Mouse (Mus musculus): ENCODE data around the gene Irf7. TPM values are rescaled to one million over a fixed set of nuclear protein-coding genes. Genes with fewer than 3 reads are reported as not detected.

Irf7 gene
- polyA plus RNA-seq (2012; rRNA removed): 4.7 and 5.6 TPM in 2 replicates

- DNase-seq: peak in 1 of 2 experiments; percentile 47
- no peak for TF ChIP-seq CTCF (IDR thresholded peaks at IDR 0.05; ENCODE audit: borderline replicate concordance, insufficient read depth, low read depth, low read length)
- no peak for TF ChIP-seq POLR2A (IDR thresholded peaks at IDR 0.05; ENCODE audit: borderline replicate concordance, insufficient read depth, low read length)
- peak within 1 kb of the TSS; percentile 72 for H3K4me3 ChIP-seq (replicated peaks; ENCODE audit: insufficient read depth, low read depth, low read length)
- no peak within 1 kb of the TSS for H3K27ac ChIP-seq (ENCODE audit: insufficient read depth, low read length)
- no peaks in the 10 kb centered on the region for H3K27me3 ChIP-seq (ENCODE audit: control insufficient read depth, insufficient read depth, low read length)
- 10% methylated on average over 25 of the region's 25 CpGs for WGBS
- no peaks in the 10 kb centered on the region for H3K4me1 ChIP-seq (ENCODE audit: control insufficient read depth, insufficient read depth, low read length)
Measured at GRCm38 (mm10) chr7:141265739-141266561, at the start of gene Irf7. TSS of gene Irf7 (minus strand) at chr7:141266481.

- H3K4me1 ChIP-seq (ENCODE audit: control insufficient read depth, insufficient read depth, low read length): no peaks in the 10 kb centered on the region
- H3K4me3 ChIP-seq (replicated peaks; ENCODE audit: insufficient read depth, low read depth, low read length): no peak overlapping the region
- DNase-seq: peak in 1 of 2 experiments; percentile 52
- H3K27ac ChIP-seq (ENCODE audit: insufficient read depth, low read length): no peak overlapping the region
- H3K27me3 ChIP-seq (ENCODE audit: control insufficient read depth, insufficient read depth, low read length): no peaks in the 10 kb centered on the region
- TF ChIP-seq POLR2A (IDR thresholded peaks at IDR 0.05; ENCODE audit: borderline replicate concordance, insufficient read depth, low read length) (no peak), CTCF (IDR thresholded peaks at IDR 0.05; ENCODE audit: borderline replicate concordance, insufficient read depth, low read depth, low read length) (peak; percentile 55)
- WGBS: 77% methylated on average over 5 of the region's 5 CpGs
Measured at GRCm38 (mm10) chr7:141315974-141316373, 49.7 kb upstream of the Irf7 start.

DNA sequence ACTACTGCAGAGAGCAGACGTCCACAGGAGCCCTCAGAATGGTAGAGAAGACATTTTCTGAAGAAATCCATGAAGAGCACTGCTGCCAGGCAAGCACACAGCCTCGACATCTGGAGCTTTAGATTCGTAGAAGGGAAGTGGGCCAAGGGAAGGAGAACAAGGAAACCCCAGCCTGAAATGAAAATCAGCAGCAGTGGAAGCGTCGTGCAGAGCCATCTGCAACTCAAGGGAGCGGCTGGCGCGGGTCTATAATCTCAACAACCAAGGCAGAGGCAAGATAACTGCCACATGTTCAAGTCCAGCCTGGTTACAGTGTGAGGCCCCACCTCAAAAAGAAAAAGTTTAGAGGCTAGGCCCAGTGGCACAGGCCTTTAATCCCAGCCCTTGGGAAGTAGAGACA is 48.8 kb upstream of the Irf7 start:
- no peak for DNase-seq
- H3K4me3 ChIP-seq (replicated peaks; ENCODE audit: insufficient read depth, low read depth, low read length): no peak overlapping the region
- 82% methylated on average over 8 of the region's 8 CpGs for WGBS

GRCm38 (mm10) chr7:141314416-141314815 is 48.1 kb upstream of the Irf7 start:
- Histone ChIP-seq H3K4me3 (replicated peaks; ENCODE audit: insufficient read depth, low read depth, low read length) (no peak overlapping the region), H3K27ac (ENCODE audit: insufficient read depth, low read length) (no peak overlapping the region), H3K4me1 (ENCODE audit: control insufficient read depth, insufficient read depth, low read length) (no peaks in the 10 kb centered on the region), H3K27me3 (ENCODE audit: control insufficient read depth, insufficient read depth, low read length) (no peaks in the 10 kb centered on the region)
- TF ChIP-seq CTCF (IDR thresholded peaks at IDR 0.05; ENCODE audit: borderline replicate concordance, insufficient read depth, low read depth, low read length) (no peak), POLR2A (IDR thresholded peaks at IDR 0.05; ENCODE audit: borderline replicate concordance, insufficient read depth, low read length) (no peak)
- 87% methylated on average over 2 of the region's 2 CpGs for WGBS
- DNase-seq: no peak

More for the DNA sequence above, 48.8 kb upstream of the Irf7 start:
- no peak for TF ChIP-seq CTCF (IDR thresholded peaks at IDR 0.05; ENCODE audit: borderline replicate concordance, insufficient read depth, low read depth, low read length)
- TF ChIP-seq POLR2A (IDR thresholded peaks at IDR 0.05; ENCODE audit: borderline replicate concordance, insufficient read depth, low read length): no peak
- Histone ChIP-seq H3K27me3 (ENCODE audit: control insufficient read depth, insufficient read depth, low read length) (no peaks in the 10 kb centered on the region), H3K4me1 (ENCODE audit: control insufficient read depth, insufficient read depth, low read length) (no peaks in the 10 kb centered on the region), H3K27ac (ENCODE audit: insufficient read depth, low read length) (no peak overlapping the region)

DNA sequence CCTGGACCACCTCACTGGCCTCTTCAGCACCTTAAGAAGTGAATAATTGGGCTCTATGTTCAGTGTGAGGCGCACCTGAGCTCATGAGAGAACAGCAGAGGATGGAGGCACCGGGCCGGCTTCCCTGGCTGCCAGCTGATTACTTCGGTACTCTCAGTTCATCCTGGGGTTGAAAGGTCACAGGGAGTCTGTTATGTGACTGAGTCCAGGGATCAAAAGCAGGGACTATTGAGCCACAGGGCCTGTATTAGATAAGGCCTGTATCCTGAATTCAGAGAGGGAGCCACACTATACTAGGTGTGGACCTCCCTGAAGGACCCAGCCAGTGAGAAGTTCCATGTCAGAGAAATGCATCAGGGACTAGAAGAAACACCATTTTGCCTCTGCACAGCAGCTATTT is 38.3 kb upstream of the Irf7 start:
- 92% methylated on average over 4 of the region's 4 CpGs for WGBS
- TF ChIP-seq POLR2A (IDR thresholded peaks at IDR 0.05; ENCODE audit: borderline replicate concordance, insufficient read depth, low read length) (no peak), CTCF (IDR thresholded peaks at IDR 0.05; ENCODE audit: borderline replicate concordance, insufficient read depth, low read depth, low read length) (no peak)
- Histone ChIP-seq H3K27me3 (ENCODE audit: control insufficient read depth, insufficient read depth, low read length) (no peaks in the 10 kb centered on the region), H3K27ac (ENCODE audit: insufficient read depth, low read length) (no peak overlapping the region), H3K4me3 (replicated peaks; ENCODE audit: insufficient read depth, low read depth, low read length) (no peak overlapping the region), H3K4me1 (ENCODE audit: control insufficient read depth, insufficient read depth, low read length) (peaks cover 6% of the 10 kb centered on the region)
- DNase-seq: no peak

- WGBS: 96% methylated on average over 1 of the region's 1 CpGs
- no peaks in the 10 kb centered on the region for H3K27me3 ChIP-seq (ENCODE audit: control insufficient read depth, insufficient read depth, low read length)
- H3K4me3 ChIP-seq (replicated peaks; ENCODE audit: insufficient read depth, low read depth, low read length): no peak overlapping the region
- no peak overlapping the region for H3K27ac ChIP-seq (ENCODE audit: insufficient read depth, low read length)
- no peak for DNase-seq
- peaks cover 6% of the 10 kb centered on the region for H3K4me1 ChIP-seq (ENCODE audit: control insufficient read depth, insufficient read depth, low read length)
- TF ChIP-seq CTCF (IDR thresholded peaks at IDR 0.05; ENCODE audit: borderline replicate concordance, insufficient read depth, low read depth, low read length) (no peak), POLR2A (IDR thresholded peaks at IDR 0.05; ENCODE audit: borderline replicate concordance, insufficient read depth, low read length) (no peak)
Measured at GRCm38 (mm10) chr7:141302702-141303268, 36.5 kb upstream of the Irf7 start.

GRCm38 (mm10) chr7:141301386-141301785 is 35.1 kb upstream of the Irf7 start:
- H3K27ac ChIP-seq (ENCODE audit: insufficient read depth, low read length): no peak overlapping the region
- 27% methylated on average over 9 of the region's 9 CpGs for WGBS
- DNase-seq: peak; percentile 84
- no peaks in the 10 kb centered on the region for H3K27me3 ChIP-seq (ENCODE audit: control insufficient read depth, insufficient read depth, low read length)
- H3K4me1 ChIP-seq (ENCODE audit: control insufficient read depth, insufficient read depth, low read length): peaks cover 6% of the 10 kb centered on the region
- TF ChIP-seq POLR2A (IDR thresholded peaks at IDR 0.05; ENCODE audit: borderline replicate concordance, insufficient read depth, low read length) (no peak), CTCF (IDR thresholded peaks at IDR 0.05; ENCODE audit: borderline replicate concordance, insufficient read depth, low read depth, low read length) (no peak)
- H3K4me3 ChIP-seq (replicated peaks; ENCODE audit: insufficient read depth, low read depth, low read length): no peak overlapping the region

- Histone ChIP-seq H3K27me3 (ENCODE audit: control insufficient read depth, insufficient read depth, low read length) (no peaks in the 10 kb centered on the region; the same call in 1 of the 2 replicates), H3K4me1 (ENCODE audit: control insufficient read depth, insufficient read depth, low read length) (peaks cover 6% of the 10 kb centered on the region), H3K27ac (ENCODE audit: insufficient read depth, low read length) (no peak overlapping the region), H3K4me3 (replicated peaks; ENCODE audit: insufficient read depth, low read depth, low read length) (no peak overlapping the region)
- peak; percentile 72 to 92 for DNase-seq
- 32% methylated on average over 8 of the region's 8 CpGs for WGBS
- TF ChIP-seq CTCF (IDR thresholded peaks at IDR 0.05; ENCODE audit: borderline replicate concordance, insufficient read depth, low read depth, low read length): no peak
- TF ChIP-seq POLR2A (IDR thresholded peaks at IDR 0.05; ENCODE audit: borderline replicate concordance, insufficient read depth, low read length): no peak
Measured at GRCm38 (mm10) chr7:141299175-141299574, 32.9 kb upstream of the Irf7 start.

Measured in cerebellum, adult 2 months (tissue).